Mouse (Mus musculus) forebrain, postnatal 0 days (tissue): ENCODE results near the gene C1galt1c1. TPM values are rescaled to one million over a fixed set of nuclear protein-coding genes. Genes with fewer than 3 reads are reported as not detected.

ENCODE experiments used
- ATAC-seq: fragments of 200-750 bp; cut with Nextera tagmentation; 2 replicates; pipeline ENCODE4 v1.8.0; 2017; ENCODE audit warnings: mild to moderate bottlenecking, moderate library complexity
- DNase-seq: peaks from one replicate; pipeline ENCODE4 v3.0.0-alpha.2; 2015
- H3K27ac ChIP-seq: fragments of 300-500 bp; sonication (generic); 2 replicates; pipeline ENCODE4 v1.5.1; 2014; ENCODE audit warnings: low read depth, mild to moderate bottlenecking, antibody characterized with exemption, low read length, moderate library complexity, mixed read lengths
- H3K27me3 ChIP-seq: fragments of 300-500 bp; sonication (generic); 2 replicates; pipeline ENCODE4 v1.6.1; 2014; ENCODE audit warnings: mild to moderate bottlenecking, low read length, mixed read lengths; ENCODE audit not compliant: insufficient read depth
- H3K36me3 ChIP-seq: fragments of 300-500 bp; sonication (generic); 2 replicates; pipeline ENCODE4 v1.6.1; 2014; ENCODE audit warnings: mild to moderate bottlenecking, moderate library complexity; ENCODE audit not compliant: insufficient read depth
- H3K4me1 ChIP-seq: fragments of 300-500 bp; sonication (generic); 2 replicates; pipeline ENCODE4 v1.6.1; 2014; ENCODE audit warnings: antibody characterized with exemption; ENCODE audit not compliant: insufficient read depth
- H3K4me2 ChIP-seq: fragments of 300-500 bp; sonication (generic); 2 replicates; pipeline ENCODE4 v1.6.1; 2014; ENCODE audit warnings: low read depth, mild to moderate bottlenecking, moderate library complexity
- H3K4me3 ChIP-seq: fragments of 300-500 bp; sonication (generic); 2 replicates; pipeline ENCODE4 v1.5.1; 2014; ENCODE audit warnings: low read depth, low read length, mixed read lengths
- H3K9ac ChIP-seq: fragments of 300-500 bp; sonication (generic); 2 replicates; pipeline ENCODE4 v1.6.1; 2014; ENCODE audit warnings: mild to moderate bottlenecking
- H3K9me3 ChIP-seq: fragments of 300-500 bp; sonication (generic); 2 replicates; pipeline ENCODE4 v1.6.1; 2016; ENCODE audit warnings: low read length
- CTCF ChIP-seq: sonication (generic); IDR thresholded peaks from 2 replicates; pipeline ENCODE4 v1.5.1; 2016; ENCODE audit warnings: antibody characterized with exemption, control low read depth, low read depth
- WGBS: fragments of 180-500 bp; shearing (Covaris S2); extraction: QIAGEN DNeasy Blood & Tissue Kit; methylation state at CpG from one replicate; pipeline ENCODE4 v1.1.7; 2014; 5-methylcytosine and 5-hydroxymethylcytosine counted together
- polyA plus RNA-seq: library from polyadenylated mRNA; unstranded; fragments of >200 nt; fragmentation: Nextera tagmentation; extraction: Ambion mirVana; gene quantifications from 2 replicates; pipeline ENCODE4 v1.2.1, GENCODE M21; 2015
- total RNA-seq: library from RNA; depleted of rRNA; stranded (reverse); fragments of >200 nt; gene quantifications from 2 replicates; pipeline ENCODE4 v1.2.3, GENCODE M21; 2014; rRNA removed

C1galt1c1 gene
- total and polyA plus RNA-seq, 2 experiments from 2014 or later, result 17.1 to 22.4 TPM

DNA sequence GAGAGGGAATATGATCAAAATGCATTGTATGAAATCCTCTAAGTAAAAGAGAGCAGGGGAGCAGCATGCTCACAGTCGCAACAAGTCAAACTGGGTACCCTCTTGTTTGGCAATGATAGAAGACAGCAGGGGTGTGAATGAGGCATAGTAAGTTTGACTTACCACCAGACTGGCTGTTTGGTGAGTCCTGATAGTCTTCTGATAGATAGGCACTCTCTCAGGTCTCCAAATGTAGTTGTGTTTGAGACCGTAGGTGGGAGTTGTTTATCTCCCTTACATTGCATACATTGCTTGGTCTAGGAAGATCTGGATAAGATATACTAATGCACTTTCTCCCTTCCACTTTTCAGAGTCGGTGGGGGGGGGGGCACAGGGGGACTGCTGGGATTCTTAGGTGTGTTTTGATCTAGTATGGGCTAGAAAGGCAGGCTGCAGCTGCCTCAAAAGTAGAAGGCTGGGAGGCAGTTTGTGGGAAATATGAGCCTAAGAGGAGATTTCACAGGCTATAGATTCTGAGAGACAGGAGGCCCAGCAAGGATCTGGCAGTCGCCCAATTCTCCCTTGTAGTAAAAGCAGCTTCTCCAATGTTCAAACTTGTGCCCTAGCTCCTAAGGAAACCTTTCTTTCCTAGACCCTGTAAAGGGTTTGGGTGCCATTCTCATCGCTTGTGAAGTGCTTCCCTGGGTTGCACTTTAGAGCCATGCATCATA, 41.6 kb downstream of the C1galt1c1 start:
- no peak overlapping the region for H3K27ac ChIP-seq
- H3K4me1 ChIP-seq, result no peaks in the 10 kb centered on the region
- no peak for ATAC-seq
- no peak for TF ChIP-seq CTCF
- no peak overlapping the region for H3K4me2 ChIP-seq
- DNase-seq, result no peak
- no peak overlapping the region for H3K9ac ChIP-seq
- H3K9me3 ChIP-seq, result no peaks in the 10 kb centered on the region
- no peaks in the 10 kb centered on the region for H3K36me3 ChIP-seq
- H3K27me3 ChIP-seq, result no peaks in the 10 kb centered on the region
- no peak overlapping the region for H3K4me3 ChIP-seq
- 69% methylated on average over 5 of the region's 5 CpGs for WGBS

DNA sequence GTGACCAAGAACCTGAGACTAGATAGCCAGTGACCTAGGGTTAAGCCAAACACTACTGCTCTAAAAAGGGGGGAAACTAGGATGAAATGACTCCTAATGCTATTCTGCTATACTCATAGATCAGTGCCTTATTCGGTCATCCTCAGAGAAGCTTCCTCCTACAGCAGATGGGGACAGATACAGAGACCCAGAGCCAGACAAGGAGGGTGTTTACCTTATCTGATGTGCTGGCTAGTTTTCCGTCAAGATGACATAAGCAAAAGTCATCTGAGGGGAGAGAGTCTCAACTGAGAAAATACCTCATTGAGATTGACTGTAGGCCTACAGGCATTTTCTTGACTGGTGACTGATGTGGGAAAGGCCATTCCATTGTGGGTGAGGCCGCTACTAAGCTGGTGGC, 43.1 kb downstream of the C1galt1c1 start:
- no peaks in the 10 kb centered on the region for H3K9me3 ChIP-seq
- ATAC-seq (no peak), DNase-seq (no peak)
- no peak overlapping the region for H3K4me2 ChIP-seq
- no peaks in the 10 kb centered on the region for H3K4me1 ChIP-seq
- WGBS, result 89% methylated on average over 3 of the region's 3 CpGs
- H3K27me3 ChIP-seq, result no peaks in the 10 kb centered on the region
- no peak overlapping the region for H3K4me3 ChIP-seq
- no peak for TF ChIP-seq CTCF
- no peak overlapping the region for H3K27ac ChIP-seq
- no peak overlapping the region for H3K9ac ChIP-seq
- H3K36me3 ChIP-seq, result no peaks in the 10 kb centered on the region

DNA sequence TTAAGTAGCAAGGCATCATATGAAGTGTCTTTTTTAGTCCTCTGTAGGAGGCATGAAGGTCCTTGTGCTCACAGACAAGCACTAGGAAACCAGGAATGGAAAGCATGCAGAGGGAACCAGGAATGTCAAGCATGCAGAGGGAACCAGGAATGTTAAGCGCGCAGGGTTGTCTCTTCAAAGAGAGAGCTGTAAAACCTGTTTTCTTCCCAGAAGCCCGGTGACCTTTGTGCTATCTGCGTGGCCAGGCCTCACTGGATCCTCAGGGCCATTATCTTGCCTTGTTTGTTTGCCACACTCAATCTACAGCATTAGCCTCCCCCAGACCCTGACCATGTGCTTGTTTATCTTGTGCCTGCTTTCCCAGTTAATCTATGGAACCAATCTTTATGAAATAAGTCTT, 45.1 kb downstream of the C1galt1c1 start:
- H3K27ac ChIP-seq, result no peak overlapping the region
- no peak for TF ChIP-seq CTCF
- H3K4me1 ChIP-seq, result no peaks in the 10 kb centered on the region
- 71% methylated on average over 4 of the region's 4 CpGs for WGBS
- H3K4me3 ChIP-seq, result no peak overlapping the region
- H3K27me3 ChIP-seq, result no peaks in the 10 kb centered on the region
- H3K9me3 ChIP-seq, result no peaks in the 10 kb centered on the region
- no peak overlapping the region for H3K9ac ChIP-seq
- no peak overlapping the region for H3K4me2 ChIP-seq
- H3K36me3 ChIP-seq, result no peaks in the 10 kb centered on the region
- DNase-seq (no peak), ATAC-seq (no peak)

DNA sequence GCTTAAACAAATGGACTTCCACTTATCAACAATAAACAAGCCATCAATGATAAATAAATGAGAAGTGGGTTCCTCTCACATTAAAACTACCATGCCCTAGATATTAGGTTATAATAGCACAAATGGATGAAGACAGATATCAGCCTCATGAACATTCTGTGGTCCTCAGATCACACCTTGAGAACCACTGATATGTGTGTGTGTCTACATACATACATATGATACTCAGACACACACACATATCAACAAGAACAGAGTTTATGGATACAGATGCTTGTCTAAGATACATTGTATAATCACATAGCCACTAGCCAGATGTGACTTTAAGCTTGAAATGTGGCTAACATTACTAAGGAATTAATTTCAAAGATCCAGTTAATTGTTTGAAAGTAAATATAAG, 51.6 kb downstream of the C1galt1c1 start:
- no peak for ATAC-seq
- TF ChIP-seq CTCF, result no peak
- H3K27ac ChIP-seq, result no peak overlapping the region
- no peak overlapping the region for H3K9ac ChIP-seq
- no peak for DNase-seq
- no peak overlapping the region for H3K4me3 ChIP-seq
- H3K4me2 ChIP-seq, result no peak overlapping the region
- H3K36me3 ChIP-seq, result no peaks in the 10 kb centered on the region
- no peaks in the 10 kb centered on the region for H3K9me3 ChIP-seq
- no peaks in the 10 kb centered on the region for H3K4me1 ChIP-seq
- no peaks in the 10 kb centered on the region for H3K27me3 ChIP-seq

DNA sequence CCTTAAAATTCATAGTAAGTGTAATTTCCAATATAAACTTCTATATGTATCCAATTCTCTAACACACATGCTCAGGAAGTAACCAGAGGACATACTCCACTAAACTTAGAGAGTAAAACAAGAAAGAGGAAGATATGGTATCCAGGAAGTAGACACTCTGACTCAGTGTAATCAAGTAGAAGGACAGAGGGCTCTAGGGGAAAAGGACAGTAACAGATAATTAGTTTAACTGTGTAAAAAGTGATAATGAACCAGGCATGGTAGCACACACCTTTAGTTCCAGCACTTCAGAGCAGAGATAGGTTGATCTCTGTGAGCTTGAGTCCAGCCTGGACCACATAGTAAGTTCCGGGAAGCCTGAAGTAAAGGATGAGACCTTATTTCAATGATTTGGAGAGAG, 53.7 kb downstream of the C1galt1c1 start:
- Histone ChIP-seq H3K27me3 (no peaks in the 10 kb centered on the region), H3K36me3 (no peaks in the 10 kb centered on the region), H3K27ac (no peak overlapping the region), H3K9ac (no peak overlapping the region), H3K4me1 (no peaks in the 10 kb centered on the region), H3K4me3 (no peak overlapping the region), H3K9me3 (no peaks in the 10 kb centered on the region), H3K4me2 (no peak overlapping the region)
- ATAC-seq (no peak), DNase-seq (no peak)
- no peak for TF ChIP-seq CTCF
- WGBS, result 92% methylated on average over 1 of the region's 1 CpGs

Other genes starting within 250 kb of the C1galt1c1 start
- gene Lamp2, start 178.6 kb downstream of the C1galt1c1 start, total RNA-seq, result 48.9 and 53.5 TPM in 2 replicates
- gene Lamp2, start 178.6 kb downstream of the C1galt1c1 start, polyA plus RNA-seq, result 59.6 and 62.5 TPM in 2 replicates
- 21.8 and 28.6 TPM in 2 replicates for gene Cul4b, start 58.9 kb downstream of the C1galt1c1 start, total RNA-seq
- gene Cul4b, start 58.9 kb downstream of the C1galt1c1 start, polyA plus RNA-seq, result 11.7 and 13.8 TPM in 2 replicates
- 77.9 and 98.0 TPM in 2 replicates for gene Mcts1, start 34.5 kb downstream of the C1galt1c1 start, total RNA-seq
- gene Mcts1, start 34.5 kb downstream of the C1galt1c1 start, polyA plus RNA-seq, result 174 and 215 TPM in 2 replicates
- 0.24 TPM in 1 of 2 replicates, not detected in the other for gene 6030498E09Rik, start 137.6 kb upstream of the C1galt1c1 start, total RNA-seq
- 0.22 TPM in 1 of 2 replicates, not detected in the other for gene 6030498E09Rik, start 137.6 kb upstream of the C1galt1c1 start, polyA plus RNA-seq